In genomic region chr1:167385211-167385610, GRCm38 (mm10) we compare ENCODE assay signal across 26 mouse cellular contexts. TPM values are rescaled to one million over a fixed set of nuclear protein-coding genes. Genes with fewer than 3 reads are reported as not detected.
DNase-seq lines count a peak whose midpoint lies in the region; ATAC-seq and TF ChIP-seq lines count a peak whose summit lies in the region.
"Had no signal": no experiment of that assay in that cellular context is flagged by ENCODE, and none has a peak within 500 bp of the region (broad histone marks: within the 10 kb centered on the region; RNA-seq: fewer than 3 reads in every experiment).

No protein-coding gene starts in this region.

- ATAC-seq in heart, embryonic 11.5 days (replicated peaks; ENCODE audit: insufficient number of reproducible peaks, low FRiP score, low TSS enrichment), result no peak
- no peak for ATAC-seq in liver, embryonic 12.5 days
- ATAC-seq in granulocyte monocyte progenitor cell, adult 5-6 weeks (replicated peaks; ENCODE audit: poor library complexity, severe bottlenecking), result no peak
- no peak for ATAC-seq in midbrain, embryonic 14.5 days (ENCODE audit: low FRiP score, low TSS enrichment)
- ATAC-seq in megakaryocyte, adult 5-6 weeks (ENCODE audit: poor library complexity, severe bottlenecking), result no peak
- ATAC-seq: activated CD4-positive, CD25-positive, alpha-beta regulatory T cell, adult 4 months; forebrain, embryonic 15.5 days; midbrain, embryonic 13.5 days had no signal

- peaks cover 9% of the 10 kb centered on the region; the same call in 1 of the 2 replicates for H3K4me1 ChIP-seq in heart, embryonic 11.5 days (ENCODE audit: control insufficient read depth, insufficient read depth, low read length)
- H3K4me1 ChIP-seq in bone marrow, adult 2 months (ENCODE audit: control insufficient read depth, insufficient read depth, low read length), result peaks cover 1% of the 10 kb centered on the region; the same call in 1 of the 2 replicates
- peaks cover 98% of the 10 kb centered on the region for H3K4me1 ChIP-seq in liver, embryonic 12.5 days
- H3K4me1 ChIP-seq in small intestine, adult 2 months (ENCODE audit: control insufficient read depth, insufficient read depth, insufficient read length, low read length), result peaks cover 61% of the 10 kb centered on the region
- H3K4me1 ChIP-seq in midbrain, embryonic 14.5 days (ENCODE audit: control insufficient read depth, insufficient read depth, low read length), result no peaks in the 10 kb centered on the region

- 91% methylated on average over 2 of the region's 2 CpGs for WGBS in heart, embryonic 11.5 days (ENCODE audit: insufficient replicate concordance)
- WGBS in bone marrow, adult 2 months, result 87% methylated on average over 2 of the region's 2 CpGs
- 80% methylated on average over 2 of the region's 2 CpGs for WGBS in liver, embryonic 12.5 days (ENCODE audit: insufficient replicate concordance)
- 97% methylated on average over 2 of the region's 2 CpGs for WGBS in small intestine, adult 2 months
- 88% methylated on average over 2 of the region's 2 CpGs for WGBS in midbrain, embryonic 14.5 days

- H3K27me3 ChIP-seq in heart, embryonic 11.5 days (ENCODE audit: control insufficient read depth, insufficient read depth, low read length), result no peaks in the 10 kb centered on the region
- H3K27me3 ChIP-seq in liver, embryonic 12.5 days (replicated peaks), result no peaks in the 10 kb centered on the region
- no peaks in the 10 kb centered on the region for H3K27me3 ChIP-seq in small intestine, adult 2 months (ENCODE audit: control insufficient read depth, insufficient read depth, low read length)
- H3K27me3 ChIP-seq in midbrain, embryonic 14.5 days (ENCODE audit: control insufficient read depth, insufficient read depth, low read length), result no peaks in the 10 kb centered on the region
- H3K27me3 ChIP-seq: forebrain, embryonic 15.5 days; midbrain, embryonic 13.5 days had no signal

- H3K27ac ChIP-seq in heart, embryonic 11.5 days (ENCODE audit: low read depth, low read length), result peak overlapping the region; percentile 83; the same call in 1 of the 2 replicates
- H3K27ac ChIP-seq in bone marrow, adult 2 months (ENCODE audit: control insufficient read depth, insufficient read depth, low read depth, low read length, poor library complexity), result peak overlapping the region; percentile 25; the same call in 1 of the 2 replicates
- peak overlapping the region; percentile 100 for H3K27ac ChIP-seq in liver, embryonic 12.5 days
- peak overlapping the region; percentile 91 for H3K27ac ChIP-seq in small intestine, adult 2 months (ENCODE audit: insufficient read depth, low read depth, low read length)
- no peak overlapping the region for H3K27ac ChIP-seq in midbrain, embryonic 14.5 days (replicated peaks; ENCODE audit: low read depth, low read length)
- H3K27ac ChIP-seq: forebrain, embryonic 15.5 days; hindbrain, embryonic 12.5 days; kidney, postnatal 0 days; limb, embryonic 10.5 days; midbrain, embryonic 13.5 days; neural tube, embryonic 12.5 days had no signal

- no peak for TF ChIP-seq CTCF in bone marrow, adult 2 months (IDR thresholded peaks at IDR 0.05; ENCODE audit: control insufficient read depth, insufficient read depth, low read length)
- TF ChIP-seq CTCF in small intestine, adult 2 months (IDR thresholded peaks at IDR 0.05; ENCODE audit: extremely low read depth, insufficient read length, insufficient replicate concordance, low read depth, low read length), result no peak

- no peak overlapping the region for H3K4me3 ChIP-seq in heart, embryonic 11.5 days (ENCODE audit: low read depth, low read length)
- no peak overlapping the region for H3K4me3 ChIP-seq in bone marrow, adult 2 months (replicated peaks; ENCODE audit: control insufficient read depth, low read depth, low read length)
- peak overlapping the region; percentile 38 for H3K4me3 ChIP-seq in liver, embryonic 12.5 days
- H3K4me3 ChIP-seq in small intestine, adult 2 months (ENCODE audit: low read depth, low read length), result no peak overlapping the region
- H3K4me3 ChIP-seq in midbrain, embryonic 14.5 days (replicated peaks; ENCODE audit: low read depth, low read length), result no peak overlapping the region
- H3K4me3 ChIP-seq: forebrain, embryonic 15.5 days; hindbrain, embryonic 12.5 days; limb, embryonic 10.5 days; midbrain, embryonic 13.5 days; neural tube, embryonic 12.5 days had no signal

- peak overlapping the region; percentile 14; the same call in 1 of the 2 replicates for H3K4me2 ChIP-seq in heart, embryonic 11.5 days
- H3K4me2 ChIP-seq in liver, embryonic 12.5 days, result peak overlapping the region; percentile 79
- H3K4me2 ChIP-seq in midbrain, embryonic 14.5 days (ENCODE audit: low read length), result no peak overlapping the region
- H3K4me2 ChIP-seq: forebrain, embryonic 15.5 days; hindbrain, embryonic 12.5 days; midbrain, embryonic 13.5 days; neural tube, embryonic 12.5 days had no signal

- H3K9ac ChIP-seq in heart, embryonic 11.5 days (ENCODE audit: low read depth, low read length), result no peak overlapping the region
- H3K9ac ChIP-seq in liver, embryonic 12.5 days, result peak overlapping the region; percentile 82
- H3K9ac ChIP-seq in midbrain, embryonic 14.5 days (replicated peaks; ENCODE audit: low read length), result no peak overlapping the region
- H3K9ac ChIP-seq: forebrain, embryonic 15.5 days; hindbrain, embryonic 12.5 days; midbrain, embryonic 13.5 days; neural tube, embryonic 12.5 days had no signal

- TF ChIP-seq POLR2A in bone marrow, adult 2 months (IDR thresholded peaks at IDR 0.05; ENCODE audit: borderline replicate concordance, control insufficient read depth, low read depth, low read length), result no peak
- TF ChIP-seq POLR2A in small intestine, adult 2 months (IDR thresholded peaks at IDR 0.05; ENCODE audit: low read depth, low read length), result no peak

- no peak for DNase-seq in heart, postnatal 10 days
- DNase-seq in midbrain, embryonic 14.5 days, result no peak
- DNase-seq: adrenal gland, postnatal 10 days; B cell, adult 2 months; cerebellum, adult 8-10 months; cerebellum, postnatal 36 days; embryo, embryonic 11 days; gastrocnemius, postnatal 10 days; heart, postnatal 14 days; kidney, adult 2 months; lung, postnatal 10 days; right cerebral cortex, postnatal 25 days had no signal

- no peaks in the 10 kb centered on the region for H3K9me3 ChIP-seq in heart, embryonic 11.5 days (replicated peaks; ENCODE audit: control insufficient read depth, low read length)
- H3K9me3 ChIP-seq in liver, embryonic 12.5 days (replicated peaks), result no peaks in the 10 kb centered on the region
- H3K9me3 ChIP-seq in midbrain, embryonic 14.5 days (ENCODE audit: control insufficient read depth, low read length), result no peaks in the 10 kb centered on the region
- H3K9me3 ChIP-seq: forebrain, embryonic 15.5 days; G1E; hindbrain, embryonic 12.5 days; limb, embryonic 10.5 days; midbrain, embryonic 13.5 days; neural tube, embryonic 12.5 days had no signal

- no peaks in the 10 kb centered on the region for H3K36me3 ChIP-seq in heart, embryonic 11.5 days (ENCODE audit: control insufficient read depth, insufficient read depth, low read length)
- H3K36me3 ChIP-seq in liver, embryonic 12.5 days, result peaks cover 70% of the 10 kb centered on the region
- peaks cover 7% of the 10 kb centered on the region for H3K36me3 ChIP-seq in small intestine, adult 2 months (ENCODE audit: control insufficient read depth, insufficient read depth, low read length)
- H3K36me3 ChIP-seq in midbrain, embryonic 14.5 days (ENCODE audit: control insufficient read depth, insufficient read depth, low read length), result no peaks in the 10 kb centered on the region
- H3K36me3 ChIP-seq: forebrain, embryonic 15.5 days; G1E; hindbrain, embryonic 12.5 days; limb, embryonic 10.5 days; midbrain, embryonic 13.5 days; neural tube, embryonic 12.5 days had no signal

- intact Hi-C loops in heart, postnatal 10 days (cut with DNase I), result no loop called here

RNA-seq across cellular contexts. Expression of gene Mgst3, which starts 8.4 kb away (rescaled TPM):
- polyA plus RNA-seq in heart, embryonic 11.5 days (2014; fragmentation: Nextera tagmentation; extraction: Ambion mirVana), result 179 and 182 TPM in 2 replicates
- 100 to 1,000 TPM; 191 to 207 TPM for total RNA-seq in heart, postnatal 10 days (2021)
- 101 and 121 TPM in 2 replicates for polyA plus RNA-seq in bone marrow, adult 2 months (2011; ENCODE audit: insufficient read depth, insufficient read length, low replicate concordance, missing spikeins)
- polyA plus RNA-seq in liver, embryonic 12.5 days (2016; fragmentation: Nextera tagmentation; extraction: Ambion mirVana), result 388 and 396 TPM in 2 replicates
- 1,045 and 1,081 TPM in 2 replicates for polyA plus RNA-seq in small intestine, adult 2 months (2012; rRNA removed)
- 11.8 and 15.4 TPM in 2 replicates for total RNA-seq in granulocyte monocyte progenitor cell, adult 5-6 weeks (2014; fragmentation: Nextera tagmentation)
- total RNA-seq in granulocyte monocyte progenitor cell, adult 5-6 weeks (2017), result 7.6 and 9.1 TPM in 2 replicates
- polyA plus RNA-seq in midbrain, embryonic 14.5 days (2014; fragmentation: Nextera tagmentation; extraction: Ambion mirVana), result 124 and 177 TPM in 2 replicates
- 21.8 and 27.7 TPM in 2 replicates for total RNA-seq in megakaryocyte, adult 5-6 weeks (2015)
- total RNA-seq in megakaryocyte, adult 5-6 weeks (2017), result 20.5 and 31.2 TPM in 2 replicates

RNA-seq across cellular contexts. Expression of gene Aldh9a1, which starts 35.4 kb away (rescaled TPM):
- 35.6 and 35.7 TPM in 2 replicates for polyA plus RNA-seq in heart, embryonic 11.5 days (2014; fragmentation: Nextera tagmentation; extraction: Ambion mirVana)
- total RNA-seq in heart, postnatal 10 days (2021), result 10 to 100 TPM; 29.1 to 34.2 TPM
- 14.1 and 23.8 TPM in 2 replicates for polyA plus RNA-seq in bone marrow, adult 2 months (2011; ENCODE audit: insufficient read depth, insufficient read length, low replicate concordance, missing spikeins)
- polyA plus RNA-seq in liver, embryonic 12.5 days (2016; fragmentation: Nextera tagmentation; extraction: Ambion mirVana), result 94.4 and 99.5 TPM in 2 replicates
- polyA plus RNA-seq in small intestine, adult 2 months (2012; rRNA removed), result 33.8 and 112 TPM in 2 replicates
- total RNA-seq in granulocyte monocyte progenitor cell, adult 5-6 weeks (2014; fragmentation: Nextera tagmentation), result 67.6 and 85.8 TPM in 2 replicates
- 49.5 and 56.7 TPM in 2 replicates for total RNA-seq in granulocyte monocyte progenitor cell, adult 5-6 weeks (2017)
- 23.2 and 28.6 TPM in 2 replicates for polyA plus RNA-seq in midbrain, embryonic 14.5 days (2014; fragmentation: Nextera tagmentation; extraction: Ambion mirVana)
- 37.7 and 42.5 TPM in 2 replicates for total RNA-seq in megakaryocyte, adult 5-6 weeks (2015)
- total RNA-seq in megakaryocyte, adult 5-6 weeks (2017), result 34.1 and 43.2 TPM in 2 replicates
